Mouse (Mus musculus) lung, adult 18-20 months (tissue): Measurements from ENCODE around the gene Phactr2.

Source experiments
- DNase-seq, 2 experiments: peaks; one replicate each; pipeline ENCODE4 v3.0.0; 2022; ENCODE audit warnings: mixed read lengths in 2 of 2

Gene Phactr2

GRCm38 (mm10) chr10:13323806-13324411 lies 150.3 kb downstream of the Phactr2 start:
- peak; percentile 82 to 86 for DNase-seq

- DNase-seq, result peak; percentile 31 to 51
Observed at GRCm38 (mm10) chr10:13323139-13323805, 150.9 kb downstream of the Phactr2 start.

- no peak for DNase-seq
Observed at GRCm38 (mm10) chr10:13314999-13315398, 159.2 kb downstream of the Phactr2 start.

GRCm38 (mm10) chr10:13312576-13312975 lies 161.6 kb downstream of the Phactr2 start:
- DNase-seq, result no peak

GRCm38 (mm10) chr10:13311612-13312011 lies 162.6 kb downstream of the Phactr2 start:
- DNase-seq, result no peak

- DNase-seq, result no peak
Observed at GRCm38 (mm10) chr10:13310075-13310474, 164.1 kb downstream of the Phactr2 start.

- DNase-seq, result peak; percentile 34 to 72
Observed at GRCm38 (mm10) chr10:13304641-13305241, 169.5 kb downstream of the Phactr2 start.

- no peak for DNase-seq
Observed at GRCm38 (mm10) chr10:13303271-13304265, 170.6 kb downstream of the Phactr2 start.

- DNase-seq, result no peak
Observed at GRCm38 (mm10) chr10:13300601-13301000, 173.6 kb downstream of the Phactr2 start.

GRCm38 (mm10) chr10:13300196-13300595 lies 174.0 kb downstream of the Phactr2 start:
- DNase-seq, result peak; percentile 27 to 35

GRCm38 (mm10) chr10:13294886-13295285 lies 179.3 kb downstream of the Phactr2 start:
- DNase-seq, result no peak

GRCm38 (mm10) chr10:13292026-13292425 lies 182.2 kb downstream of the Phactr2 start:
- DNase-seq, result no peak

GRCm38 (mm10) chr10:13289252-13289961 lies 184.8 kb downstream of the Phactr2 start:
- no peak for DNase-seq

GRCm38 (mm10) chr10:13288296-13288695 lies 185.9 kb downstream of the Phactr2 start:
- no peak for DNase-seq

- no peak for DNase-seq
Observed at GRCm38 (mm10) chr10:13283441-13283840, 190.8 kb downstream of the Phactr2 start.

GRCm38 (mm10) chr10:13280298-13280853 lies 193.8 kb downstream of the Phactr2 start:
- no peak for DNase-seq

GRCm38 (mm10) chr10:13276298-13276697 lies 197.9 kb downstream of the Phactr2 start:
- DNase-seq, result no peak

GRCm38 (mm10) chr10:13275152-13275551 lies 199.1 kb downstream of the Phactr2 start:
- DNase-seq, result no peak

GRCm38 (mm10) chr10:13274699-13275098 lies 199.5 kb downstream of the Phactr2 start:
- DNase-seq, result no peak

- DNase-seq, result no peak
Observed at GRCm38 (mm10) chr10:13273756-13274155, 200.5 kb downstream of the Phactr2 start.

- DNase-seq, result peak; percentile 44 to 60
Observed at GRCm38 (mm10) chr10:13271716-13272115, 202.5 kb downstream of the Phactr2 start.

GRCm38 (mm10) chr10:13271099-13271498 lies 203.1 kb downstream of the Phactr2 start:
- DNase-seq, result no peak
